Mouse (Mus musculus): Measurements from ENCODE around the gene Slc28a2.
"Not testable (repeated sequence)": the region's sequence is repeated elsewhere in the genome, so short reads cannot be mapped to it uniquely, and the experiment has no call there.

The Slc28a2 gene

DNA sequence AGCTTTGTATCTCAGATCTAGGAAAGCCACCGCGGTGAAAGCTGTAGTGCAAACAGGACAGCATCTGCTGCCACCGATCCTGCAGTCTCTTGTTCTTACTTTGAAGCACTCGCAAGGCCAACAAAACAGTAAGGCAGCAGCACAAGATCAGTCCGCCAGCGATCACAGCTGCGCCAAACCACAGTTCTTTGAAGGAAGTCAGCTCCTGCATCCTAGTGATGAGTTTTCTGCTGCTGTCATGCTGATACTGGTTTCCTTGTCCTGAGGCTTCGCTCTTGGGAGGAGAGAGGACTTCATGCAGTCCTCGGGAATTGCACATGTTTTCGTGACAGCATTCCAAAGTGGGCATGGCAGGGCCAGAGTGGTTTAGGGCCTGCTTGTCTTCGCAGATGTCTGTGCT lies 40.6 kb downstream of the Slc28a2 start:
- intact Hi-C loops (cut with DNase I) = loop anchor here (5.0 kb wide), 1 partner anchor 85 kb away; no protein-coding TSS in a partner anchor

DNA sequence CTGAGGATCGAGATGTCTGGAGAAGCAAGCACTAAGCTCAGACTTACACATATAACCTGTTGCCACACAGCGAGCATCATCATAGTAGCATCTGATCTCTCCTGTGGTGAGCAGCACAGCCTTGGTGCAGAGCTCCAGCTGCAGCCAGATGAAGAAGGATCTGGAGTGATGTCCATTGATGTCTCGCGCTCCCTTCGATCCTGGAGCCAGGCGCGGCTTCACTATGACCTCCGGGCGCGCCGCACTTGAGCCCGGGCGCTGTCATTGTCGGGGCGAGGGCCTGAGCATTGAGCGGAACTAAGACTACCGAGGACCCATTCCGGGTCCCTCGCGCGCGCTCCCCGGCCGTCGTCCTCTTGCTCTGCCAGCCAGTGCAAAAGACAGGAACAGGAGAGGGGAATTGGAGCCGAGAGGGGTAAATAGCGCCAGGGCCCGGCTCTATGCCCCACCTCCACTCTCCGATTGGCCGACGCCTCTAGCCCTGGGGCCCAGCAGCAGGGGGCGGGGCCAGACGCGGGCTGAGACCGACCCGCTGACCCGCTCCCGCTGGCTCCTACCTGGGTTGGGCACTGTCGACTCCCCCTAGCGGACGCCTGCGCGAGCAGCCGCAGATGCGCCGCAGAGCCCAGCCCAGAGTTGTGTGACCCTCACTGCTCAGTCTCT lies 41.2 kb downstream of the Slc28a2 start:
- intact Hi-C loops (cut with DNase I) = loop anchor here (5.0 kb wide), 1 partner anchor 85 kb away; no protein-coding TSS in a partner anchor

DNA sequence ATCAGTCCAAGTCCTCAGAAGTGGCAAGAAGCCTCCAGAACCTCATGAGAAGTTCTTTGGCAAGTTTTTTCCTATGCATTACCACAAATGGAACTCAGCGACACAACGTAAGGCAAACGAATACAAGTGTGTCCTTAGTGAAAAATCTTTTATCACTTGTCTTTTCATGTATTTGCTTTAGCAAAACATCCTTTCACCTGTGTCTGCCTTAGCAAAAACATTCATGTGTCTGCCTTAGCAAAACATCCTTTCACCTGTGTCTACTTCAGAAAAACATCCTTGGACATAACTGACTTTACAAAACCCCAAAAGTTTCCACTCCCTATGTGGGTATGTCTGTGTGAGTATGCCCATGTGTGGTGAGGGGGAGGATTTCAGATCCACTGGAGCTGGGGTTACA lies 42.9 kb downstream of the Slc28a2 start:
- intact Hi-C loops (cut with DNase I) = loop anchor here (5.0 kb wide), 1 partner anchor 87 kb away; no protein-coding TSS in a partner anchor

DNA sequence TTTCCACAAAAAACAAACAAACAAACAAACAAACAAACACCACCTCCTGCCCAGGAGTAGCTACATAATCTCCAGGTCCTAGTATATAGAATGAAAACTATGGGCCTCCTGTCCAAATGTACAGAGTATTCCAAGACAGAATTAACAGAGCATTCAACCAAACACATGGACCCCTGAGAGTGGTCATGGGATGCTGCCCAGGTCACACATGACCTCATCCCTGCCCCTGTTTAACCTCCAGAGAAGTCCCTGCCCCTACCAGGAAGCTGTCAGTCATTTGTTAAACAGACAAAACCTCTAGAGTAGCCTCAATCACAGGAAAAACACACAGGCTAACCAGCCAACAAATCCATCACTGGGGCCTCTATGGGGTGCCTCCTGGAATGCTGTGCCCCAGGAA lies 50.3 kb downstream of the Slc28a2 start:
- intact Hi-C loops (cut with DNase I) = no loop called here

DNA sequence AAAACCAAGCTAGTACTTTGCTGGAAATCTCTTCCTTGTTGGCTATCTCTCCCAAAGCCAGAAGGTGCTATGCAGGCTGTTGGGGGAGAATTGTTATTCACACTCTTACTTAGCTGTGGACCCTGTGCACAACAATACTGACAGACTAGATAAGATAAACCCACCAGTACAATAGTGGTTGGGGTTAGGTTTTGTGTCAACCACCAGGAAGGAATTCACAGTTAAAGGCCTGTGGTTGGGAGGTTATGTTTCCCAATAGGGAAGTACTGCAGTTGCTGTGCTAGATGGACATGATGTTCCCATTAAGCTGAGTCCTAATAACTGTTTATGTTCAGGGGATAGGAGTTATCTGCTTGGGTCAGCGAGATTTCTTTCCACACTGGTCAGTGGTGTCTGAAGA lies 57.5 kb downstream of the Slc28a2 start:
- intact Hi-C loops (cut with DNase I) = not testable (repeated sequence)

DNA sequence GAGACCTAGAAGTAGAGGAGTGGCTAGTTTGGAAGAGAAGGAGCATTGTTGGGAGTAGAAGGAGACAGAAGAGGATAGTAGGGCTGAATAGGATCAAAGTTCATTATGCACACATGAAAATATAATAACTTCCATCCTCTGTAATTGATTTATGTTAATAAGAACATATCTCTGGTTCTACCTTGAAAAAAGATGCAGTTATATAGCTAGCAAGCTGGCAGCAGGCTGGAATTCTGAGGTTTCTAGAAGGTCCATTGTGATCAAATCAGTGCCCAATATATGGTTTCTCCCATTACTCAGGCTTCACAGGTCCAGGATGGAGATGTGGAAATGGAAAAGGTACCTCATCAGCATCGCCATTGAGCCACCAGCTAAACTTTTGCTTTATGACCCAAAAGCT lies 58.4 kb downstream of the Slc28a2 start, which contains the start of gene Gm14085:
Gm14085 (plus strand) TSS at position 301 of the 400 bp plus-strand sequence.
- intact Hi-C loops (cut with DNase I) = no loop called here

DNA sequence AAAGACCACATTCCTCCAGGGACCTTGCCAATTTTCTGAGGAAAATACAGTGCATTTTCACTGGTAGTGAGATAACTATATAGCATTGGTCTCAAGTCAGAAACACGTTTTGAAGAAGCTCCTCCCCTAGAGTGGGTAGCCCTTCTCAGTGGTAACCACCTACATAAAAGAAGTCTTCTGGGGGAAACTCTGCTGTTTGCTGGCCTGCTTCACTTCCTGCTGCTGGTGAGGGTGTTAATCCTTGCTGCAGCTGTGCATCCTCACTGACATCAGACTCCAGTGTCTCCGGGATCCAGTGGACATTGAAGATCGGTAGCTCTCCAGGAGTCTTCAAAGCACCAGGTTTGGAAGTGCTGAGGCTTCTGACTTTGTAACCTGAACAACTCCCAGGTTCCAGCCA lies 59.4 kb downstream of the Slc28a2 start:
- intact Hi-C loops (cut with DNase I) = not testable (repeated sequence)

DNA sequence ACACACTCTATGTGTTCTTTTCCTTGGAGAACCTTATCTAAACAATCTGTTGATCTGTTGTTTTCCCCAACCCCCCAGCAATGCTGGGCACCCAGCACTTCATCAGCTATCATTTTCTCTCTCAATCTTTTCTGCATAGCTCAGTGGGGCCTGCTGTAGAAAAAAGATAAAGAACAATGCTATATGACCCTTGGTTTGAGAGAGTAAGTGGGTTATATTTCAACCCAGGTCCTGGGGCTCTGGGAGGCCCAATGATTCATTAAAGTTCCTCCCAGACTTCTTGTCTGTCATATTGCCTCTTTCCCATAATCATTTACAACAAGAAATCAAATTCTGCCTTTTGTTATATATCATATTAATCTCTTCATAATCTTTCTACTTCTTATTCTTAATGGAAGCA lies 59.8 kb downstream of the Slc28a2 start:
- intact Hi-C loops (cut with DNase I) = not testable (repeated sequence)

DNA sequence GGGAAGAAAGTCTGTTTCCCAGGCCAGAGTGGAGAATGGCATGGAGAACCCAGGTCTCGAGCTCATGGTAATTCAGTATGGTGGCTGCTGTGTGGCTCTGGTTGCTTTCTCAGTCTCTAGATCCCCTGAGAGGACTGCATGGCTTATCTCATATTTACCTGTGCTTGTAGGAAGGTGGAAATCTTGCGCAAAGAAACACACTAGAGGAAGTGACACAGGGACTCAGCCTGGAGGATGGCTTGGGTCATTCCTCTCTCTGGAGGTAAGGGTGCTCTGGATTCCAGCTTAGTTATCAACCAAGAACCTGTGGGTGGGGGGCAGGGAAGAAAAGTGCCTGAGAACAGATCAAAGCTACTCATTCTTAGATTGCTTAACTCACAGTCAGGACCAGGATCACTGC lies 60.4 kb downstream of the Slc28a2 start:
- intact Hi-C loops (cut with DNase I) = no loop called here

Data from adrenal gland (tissue).